Mouse (Mus musculus) liver, adult 2 months (tissue): ENCODE measurements around the gene Hsd17b1.

Experiments
- CTCF ChIP-seq: fragments of 200-500 bp; IDR thresholded peaks from 2 replicates; pipeline ENCODE4 v1.5.1; 2011; ENCODE audit warnings: low read depth, low read length, control low read depth
- POLR2A ChIP-seq: fragments of 200-500 bp; IDR thresholded peaks from 2 replicates; pipeline ENCODE4 v1.6.1; 2011; ENCODE audit warnings: low read length, control low read depth; ENCODE audit not compliant: insufficient read depth; ENCODE audit errors: extremely low read depth

DNA sequence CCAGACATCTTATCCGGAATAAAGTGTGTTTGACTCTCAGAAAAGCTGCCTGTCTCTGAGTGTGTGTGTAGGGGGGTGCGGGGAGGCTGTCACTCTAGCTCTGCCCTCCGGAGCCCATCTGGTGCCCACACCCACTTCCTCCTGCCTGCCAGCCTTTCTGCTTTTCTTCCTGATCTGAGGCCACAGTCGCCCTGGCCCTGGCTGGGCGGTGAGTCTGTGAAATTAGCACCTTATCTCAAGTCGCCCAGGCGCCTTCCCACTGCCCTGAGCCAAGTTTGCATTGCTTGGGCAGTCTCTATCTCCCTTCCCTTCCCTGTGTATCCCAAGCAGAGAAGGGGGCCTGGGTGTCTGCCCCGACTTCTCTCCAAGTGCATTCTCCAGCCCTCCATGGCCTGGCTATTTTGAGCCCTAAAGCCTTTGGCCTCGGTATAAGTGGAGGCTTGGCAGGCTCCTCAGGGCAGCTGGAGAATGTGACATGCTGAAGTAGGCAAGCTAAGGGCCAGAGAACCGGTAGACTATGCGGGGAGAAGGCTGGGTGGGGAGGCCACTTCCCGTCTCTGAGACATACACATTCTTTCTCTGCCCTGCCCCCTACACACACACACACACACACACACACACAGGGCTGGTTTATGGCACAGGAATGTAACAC, 14.4 kb upstream of the Hsd17b1 start:
- TF ChIP-seq POLR2A = no peak
- no peak for TF ChIP-seq CTCF
